Mouse (Mus musculus) lung, postnatal 0 days (tissue): ENCODE results near the gene Scfd2. TPM values are rescaled to one million over a fixed set of nuclear protein-coding genes. Genes with fewer than 3 reads are reported as not detected.

Experiments
- ATAC-seq: fragments of 200-750 bp; cut with Nextera tagmentation; 2 replicates; pipeline ENCODE4 v1.8.0; 2017; ENCODE audit warnings: moderate library complexity
- DNase-seq: peaks from one replicate; pipeline ENCODE4 v3.0.0-alpha.2; 2016; ENCODE audit warnings: low spot score
- H3K27ac ChIP-seq: fragments of 300-500 bp; sonication (generic); 2 replicates; pipeline ENCODE4 v1.5.1; 2014; ENCODE audit warnings: antibody characterized with exemption, mild to moderate bottlenecking, low read length, mixed read lengths
- H3K27me3 ChIP-seq: fragments of 300-500 bp; sonication (generic); replicated peaks from 2 replicates; pipeline ENCODE4 v1.6.1; 2014; ENCODE audit warnings: low read length, mixed read lengths; ENCODE audit not compliant: insufficient read depth
- H3K36me3 ChIP-seq: fragments of 300-500 bp; sonication (generic); 2 replicates; pipeline ENCODE4 v1.6.1; 2014; ENCODE audit warnings: low read length, mixed read lengths; ENCODE audit not compliant: insufficient read depth
- H3K4me1 ChIP-seq: fragments of 300-500 bp; sonication (generic); 2 replicates; pipeline ENCODE4 v1.6.1; 2014; ENCODE audit warnings: antibody characterized with exemption, low read depth, low read length, mixed read lengths; ENCODE audit not compliant: insufficient read depth
- H3K4me2 ChIP-seq: fragments of 300-500 bp; sonication (generic); replicated peaks from 2 replicates; pipeline ENCODE4 v1.6.1; 2014; ENCODE audit warnings: low read depth, mild to moderate bottlenecking, low read length, moderate library complexity, mixed read lengths
- H3K4me3 ChIP-seq: fragments of 300-500 bp; sonication (generic); 2 replicates; pipeline ENCODE4 v1.5.1; 2014; ENCODE audit warnings: low read depth, low read length
- H3K9ac ChIP-seq: fragments of 300-500 bp; sonication (generic); replicated peaks from 2 replicates; pipeline ENCODE4 v1.6.1; 2014; ENCODE audit warnings: low read depth, mild to moderate bottlenecking
- H3K9me3 ChIP-seq: fragments of 300-500 bp; sonication (generic); 2 replicates; pipeline ENCODE4 v1.6.1; 2016; ENCODE audit warnings: low read length, mixed read lengths
- CTCF ChIP-seq: IDR thresholded peaks from 2 replicates; pipeline ENCODE4 v1.5.1; 2016; ENCODE audit warnings: antibody characterized with exemption, mild to moderate bottlenecking
- EP300 ChIP-seq: IDR thresholded peaks from 2 replicates; pipeline ENCODE4 v1.6.1; 2016; ENCODE audit warnings: antibody characterized with exemption, mild to moderate bottlenecking, control low read depth
- WGBS: fragments of 180-500 bp; shearing (Covaris S2); extraction: QIAGEN DNeasy Blood & Tissue Kit; methylation state at CpG from one replicate; pipeline ENCODE4 v1.1.7; 2014; 5-methylcytosine and 5-hydroxymethylcytosine counted together
- polyA plus RNA-seq: library from polyadenylated mRNA; unstranded; fragments of >200 nt; fragmentation: Nextera tagmentation; extraction: Ambion mirVana; gene quantifications from 2 replicates; pipeline ENCODE4 v1.2.1, GENCODE M21; 2015

Gene Scfd2
- polyA plus RNA-seq, 1 experiment from 2014 or later: 11.4 TPM

GRCm38 (mm10) chr5:74224480-74224879 lies 307.1 kb downstream of the Scfd2 start:
- Histone ChIP-seq H3K4me3 (no peak overlapping the region), H3K27ac (no peak overlapping the region), H3K4me2 (no peak overlapping the region), H3K27me3 (no peaks in the 10 kb centered on the region), H3K36me3 (no peaks in the 10 kb centered on the region), H3K9ac (no peak overlapping the region), H3K9me3 (no peaks in the 10 kb centered on the region), H3K4me1 (no peaks in the 10 kb centered on the region)
- TF ChIP-seq EP300 (0 out of 2 replicates have a peak, but pooled peaks have one; percentile 20), CTCF (no peak)
- WGBS: 63% methylated on average over 6 of the region's 6 CpGs
- no peak; the same call in 1 of the 2 replicates for ATAC-seq
- DNase-seq: peak; percentile 22

GRCm38 (mm10) chr5:74222626-74223025 lies 308.9 kb downstream of the Scfd2 start:
- Histone ChIP-seq H3K4me3 (no peak overlapping the region), H3K9me3 (no peaks in the 10 kb centered on the region), H3K4me1 (no peaks in the 10 kb centered on the region), H3K27ac (no peak overlapping the region), H3K36me3 (no peaks in the 10 kb centered on the region), H3K4me2 (no peak overlapping the region), H3K27me3 (no peaks in the 10 kb centered on the region), H3K9ac (no peak overlapping the region)
- 71% methylated on average over 4 of the region's 4 CpGs for WGBS
- DNase-seq (no peak), ATAC-seq (no peak)
- TF ChIP-seq CTCF (no peak), EP300 (no peak)

- Histone ChIP-seq H3K9ac (no peak overlapping the region), H3K27me3 (no peaks in the 10 kb centered on the region), H3K9me3 (no peaks in the 10 kb centered on the region), H3K4me1 (no peaks in the 10 kb centered on the region; the same call in 1 of the 2 replicates), H3K36me3 (no peaks in the 10 kb centered on the region), H3K4me3 (no peak overlapping the region), H3K4me2 (no peak overlapping the region), H3K27ac (no peak overlapping the region)
- DNase-seq (no peak), ATAC-seq (no peak)
- 72% methylated on average over 4 of the region's 4 CpGs for WGBS
- TF ChIP-seq EP300 (no peak), CTCF (no peak)
Measured at GRCm38 (mm10) chr5:74218524-74218923, 313.0 kb downstream of the Scfd2 start.

GRCm38 (mm10) chr5:74215125-74215524 lies 316.4 kb downstream of the Scfd2 start:
- H3K27ac ChIP-seq: no peak overlapping the region
- DNase-seq (no peak), ATAC-seq (0 out of 2 replicates have a peak, but pooled peaks have one; percentile 21)
- TF ChIP-seq EP300 (no peak), CTCF (no peak)
- H3K27me3 ChIP-seq: no peaks in the 10 kb centered on the region
- H3K4me3 ChIP-seq: no peak overlapping the region
- H3K9me3 ChIP-seq: no peaks in the 10 kb centered on the region
- peaks cover 8% of the 10 kb centered on the region for H3K4me1 ChIP-seq
- no peak overlapping the region; the same call in 1 of the 2 replicates for H3K4me2 ChIP-seq
- H3K9ac ChIP-seq: no peak overlapping the region
- 53% methylated on average over 4 of the region's 4 CpGs for WGBS
- no peaks in the 10 kb centered on the region for H3K36me3 ChIP-seq

- WGBS: 35% methylated on average over 7 of the region's 7 CpGs
- ATAC-seq: no peak
- H3K4me3 ChIP-seq: no peak overlapping the region
- no peaks in the 10 kb centered on the region for H3K9me3 ChIP-seq
- no peak for DNase-seq
- TF ChIP-seq CTCF: no peak
- no peak for TF ChIP-seq EP300
- no peak overlapping the region; the same call in 1 of the 2 replicates for H3K4me2 ChIP-seq
- no peaks in the 10 kb centered on the region for H3K36me3 ChIP-seq
- H3K4me1 ChIP-seq: peaks cover 8% of the 10 kb centered on the region
- no peak overlapping the region for H3K9ac ChIP-seq
- no peak overlapping the region for H3K27ac ChIP-seq
- no peaks in the 10 kb centered on the region for H3K27me3 ChIP-seq
Measured at GRCm38 (mm10) chr5:74214501-74215110, 317.0 kb downstream of the Scfd2 start.

- Histone ChIP-seq H3K36me3 (no peaks in the 10 kb centered on the region), H3K27me3 (no peaks in the 10 kb centered on the region), H3K4me1 (peaks cover 8% of the 10 kb centered on the region), H3K9me3 (no peaks in the 10 kb centered on the region), H3K27ac (no peak overlapping the region), H3K4me2 (no peak overlapping the region), H3K4me3 (no peak overlapping the region), H3K9ac (no peak overlapping the region)
- peak; percentile 55 for DNase-seq
- peak; percentile 44 for ATAC-seq
- 46% methylated on average over 11 of the region's 11 CpGs for WGBS
- TF ChIP-seq CTCF (no peak), EP300 (no peak)
Measured at GRCm38 (mm10) chr5:74211346-74211745, 320.2 kb downstream of the Scfd2 start.
